Mouse (Mus musculus): ENCODE data around the gene Dicer1. TPM values are rescaled to one million over a fixed set of nuclear protein-coding genes. Genes with fewer than 3 reads are reported as not detected.

Dicer1 gene
- 1.2 and 1.7 TPM in 2 replicates for polyA plus RNA-seq (2012; rRNA removed)

DNA sequence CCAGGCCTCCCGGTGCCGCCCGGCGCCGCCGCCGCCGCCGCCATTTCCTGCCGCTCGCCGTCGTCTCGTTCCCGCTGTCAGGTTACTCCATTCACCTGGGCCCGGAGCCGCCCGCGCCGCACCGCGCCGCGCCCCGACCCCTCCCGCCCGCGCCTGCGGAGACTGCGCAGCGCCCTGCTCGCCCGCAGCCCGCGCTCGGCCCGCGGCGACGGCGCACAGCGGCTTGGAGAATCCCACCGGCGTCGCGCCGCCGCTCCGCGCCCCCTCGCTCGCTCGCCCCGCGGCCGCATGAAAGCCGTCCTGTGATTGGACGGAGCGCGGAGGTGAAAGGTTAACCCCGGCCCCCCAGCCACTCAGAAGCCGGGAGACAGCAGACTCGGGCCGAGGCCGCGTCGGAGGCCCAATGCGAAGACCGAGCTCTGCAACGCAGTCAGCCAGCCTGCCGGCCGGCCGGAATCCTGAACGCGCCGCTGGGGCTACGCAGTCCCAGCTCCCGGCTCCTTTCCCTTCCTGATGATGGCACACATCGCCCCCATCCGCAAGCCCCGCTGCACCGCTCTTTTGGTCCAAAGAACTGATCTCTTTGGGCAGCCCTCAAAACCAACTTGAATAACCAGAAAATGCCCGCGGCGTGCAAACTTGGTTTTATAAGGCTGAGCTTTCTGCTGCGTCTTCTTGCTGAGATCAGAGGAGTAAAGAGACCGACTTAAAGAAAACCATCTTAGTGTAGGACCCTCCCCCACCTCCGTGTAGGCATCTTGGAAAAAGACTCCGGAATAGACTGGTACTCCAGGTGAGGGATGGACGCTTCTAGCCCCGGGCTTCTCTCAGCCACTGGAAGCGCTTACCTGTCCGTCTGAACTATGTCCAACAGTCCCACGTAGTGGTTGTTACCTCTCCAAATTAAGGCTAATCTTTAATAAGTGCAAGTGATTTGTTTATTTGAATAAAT is at the start of gene Dicer1:
Dicer1 (minus strand) TSS at position 139 of the 952 bp plus-strand sequence.

Other genes with a start within 250 kb of the Dicer1 start
- 2.9 and 4.2 TPM in 2 replicates for gene Clmn, start 113.1 kb upstream of the Dicer1 start, polyA plus RNA-seq (2012; rRNA removed)

All from stomach, adult 2 months (tissue).